Mouse (Mus musculus): Measurements from ENCODE around the gene Myadm. TPM values are rescaled to one million over a fixed set of nuclear protein-coding genes. Genes with fewer than 3 reads are reported as not detected.

Gene Myadm
- total and polyA plus RNA-seq, 3 experiments: 0.62 to 7.4 TPM; not detected in 1

GRCm38 (mm10) chr7:3262789-3263188 is 26.1 kb upstream of the Myadm start:
- peak; percentile 70 for DNase-seq (ENCODE audit: low read depth, low spot score)
- H3K27ac ChIP-seq (ENCODE audit: control insufficient read depth, low read depth, low read length): no peak overlapping the region
- H3K36me3 ChIP-seq (ENCODE audit: control insufficient read depth in 1 of 2, insufficient read depth in 2 of 2, low read length in 2 of 2): no peaks in the 10 kb centered on the region
- H3K4me3 ChIP-seq (ENCODE audit: control insufficient read depth in 1 of 2, insufficient read depth in 1 of 2, low read depth in 2 of 2, low read length in 2 of 2): no peak overlapping the region
- H3K4me1 ChIP-seq (ENCODE audit: control insufficient read depth in 1 of 2, insufficient read depth in 2 of 2, low read length in 2 of 2): no peaks in the 10 kb centered on the region; a peak in 1 of 4 replicates
- no peaks in the 10 kb centered on the region for H3K9me3 ChIP-seq (replicated peaks; ENCODE audit: insufficient read depth, low read length)
- no peak overlapping the region for H3K9ac ChIP-seq (ENCODE audit: control insufficient read depth, low read depth, low read length, poor library complexity, severe bottlenecking)
- no peaks in the 10 kb centered on the region; a peak in 2 of 4 replicates for H3K27me3 ChIP-seq (ENCODE audit: control insufficient read depth in 1 of 2, insufficient read depth in 2 of 2, low read length in 2 of 2)
- no peak for TF ChIP-seq EP300 (IDR thresholded peaks at IDR 0.05; ENCODE audit: low read depth in 1 of 2, low read length in 2 of 2)
- peak; percentile 40 for TF ChIP-seq RAD21 (IDR thresholded peaks at IDR 0.05; ENCODE audit: low read depth, low read length)
- TF ChIP-seq MYC (IDR thresholded peaks at IDR 0.05; ENCODE audit: low read depth, low read length): 0 out of 2 replicates have a peak, but pooled peaks have one; percentile 50
- TF ChIP-seq SMC3 (IDR thresholded peaks at IDR 0.05; ENCODE audit: low read depth, low read length): peak; percentile 49
- TF ChIP-seq ZC3H11A (IDR thresholded peaks at IDR 0.05; ENCODE audit: low read depth, low read length): 0 out of 2 replicates have a peak, but pooled peaks have one; percentile 13
- peak; percentile 12; the same call in 1 of the 2 replicates for TF ChIP-seq ZNF384 (IDR thresholded peaks at IDR 0.05; ENCODE audit: low read depth, low read length)
- peak; percentile 68 to 80 (median 77) for TF ChIP-seq CTCF (IDR thresholded peaks at IDR 0.05 in 2 of 3, conservative IDR thresholded peaks at IDR 0.05 in 1 of 3; ENCODE audit: control insufficient read depth in 1 of 3, insufficient read depth in 1 of 3, low read depth in 2 of 3, low read length in 3 of 3, poor library complexity in 1 of 3, severe bottlenecking in 1 of 3)
- no peak for TF ChIP-seq JUND (IDR thresholded peaks at IDR 0.05; ENCODE audit: low read depth, low read length)
- no peaks in the 10 kb centered on the region for H3K79me2 ChIP-seq (ENCODE audit: control insufficient read depth, insufficient read depth, low read length, poor library complexity)

- DNase-seq (ENCODE audit: low read depth, low spot score): no peak
- H3K9ac ChIP-seq (ENCODE audit: control insufficient read depth, low read depth, low read length, poor library complexity, severe bottlenecking): no peak overlapping the region
- peaks cover 0 to 2% of the 10 kb centered on the region in 2 experiments; a peak in 1 of 4 replicates for H3K4me1 ChIP-seq (ENCODE audit: control insufficient read depth in 1 of 2, insufficient read depth in 2 of 2, low read length in 2 of 2)
Measured at GRCm38 (mm10) chr7:3264390-3265022, 24.4 kb upstream of the Myadm start.

GRCm38 (mm10) chr7:3265311-3265710 is 23.6 kb upstream of the Myadm start:
- Histone ChIP-seq H3K9me3 (replicated peaks; ENCODE audit: insufficient read depth, low read length) (no peaks in the 10 kb centered on the region), H3K27me3 (ENCODE audit: control insufficient read depth in 1 of 2, insufficient read depth in 2 of 2, low read length in 2 of 2) (no peaks in the 10 kb centered on the region; a peak in 2 of 4 replicates), H3K79me2 (ENCODE audit: control insufficient read depth, insufficient read depth, low read length, poor library complexity) (no peaks in the 10 kb centered on the region), H3K4me1 (ENCODE audit: control insufficient read depth in 1 of 2, insufficient read depth in 2 of 2, low read length in 2 of 2) (peaks cover 0 to 2% of the 10 kb centered on the region in 2 experiments; a peak in 1 of 4 replicates), H3K4me3 (ENCODE audit: control insufficient read depth in 1 of 2, insufficient read depth in 1 of 2, low read depth in 2 of 2, low read length in 2 of 2) (no peak overlapping the region), H3K27ac (ENCODE audit: control insufficient read depth, low read depth, low read length) (no peak overlapping the region), H3K9ac (ENCODE audit: control insufficient read depth, low read depth, low read length, poor library complexity, severe bottlenecking) (no peak overlapping the region), H3K36me3 (ENCODE audit: control insufficient read depth in 1 of 2, insufficient read depth in 2 of 2, low read length in 2 of 2) (no peaks in the 10 kb centered on the region)
- DNase-seq (ENCODE audit: low read depth, low spot score): no peak
- no peak for TF ChIP-seq KAT2A (conservative IDR thresholded peaks at IDR 0.05; ENCODE audit: low read depth, low read length)
- TF ChIP-seq BHLHE40 (IDR thresholded peaks at IDR 0.05; ENCODE audit: borderline replicate concordance, low read depth, low read length): no peak
- no peak for TF ChIP-seq CHD1 (IDR thresholded peaks at IDR 0.05; ENCODE audit: low read depth, low read length)
- TF ChIP-seq MAFK (IDR thresholded peaks at IDR 0.05; ENCODE audit: borderline replicate concordance, low read depth, low read length): no peak
- TF ChIP-seq MEF2A (IDR thresholded peaks at IDR 0.05; ENCODE audit: extremely low read depth, insufficient replicate concordance, low read depth, low read length, poor library complexity, severe bottlenecking): no peak
- TF ChIP-seq TAL1 (IDR thresholded peaks at IDR 0.05; ENCODE audit: low read length): no peak
- TF ChIP-seq EP300 (IDR thresholded peaks at IDR 0.05; ENCODE audit: low read depth in 1 of 2, low read length in 2 of 2): no peak

More at GRCm38 (mm10) chr7:3264390-3265022, 24.4 kb upstream of the Myadm start:
- TF ChIP-seq MYB (IDR thresholded peaks at IDR 0.05; ENCODE audit: low read depth, low read length) (no peak), CHD1 (IDR thresholded peaks at IDR 0.05; ENCODE audit: low read depth, low read length) (no peak), KAT2A (conservative IDR thresholded peaks at IDR 0.05; ENCODE audit: low read depth, low read length) (no peak), ZMIZ1 (IDR thresholded peaks at IDR 0.05; ENCODE audit: low read depth, low read length) (no peak), GABPA (IDR thresholded peaks at IDR 0.05; ENCODE audit: low read depth, low read length) (no peak), JUND (IDR thresholded peaks at IDR 0.05; ENCODE audit: low read depth, low read length) (no peak), ETS1 (IDR thresholded peaks at IDR 0.05; ENCODE audit: low read depth, low read length) (no peak), POLR2AphosphoS2 (IDR thresholded peaks at IDR 0.05; ENCODE audit: low read length) (no peak), MAX (IDR thresholded peaks at IDR 0.05; ENCODE audit: low read length) (no peak), USF1 (IDR thresholded peaks at IDR 0.05; ENCODE audit: low read depth, low read length) (no peak), USF2 (IDR thresholded peaks at IDR 0.05; ENCODE audit: borderline replicate concordance in 1 of 2, insufficient read depth in 1 of 2, low read depth in 1 of 2, low read length in 2 of 2) (no peak), HCFC1 (IDR thresholded peaks at IDR 0.05; ENCODE audit: low read depth, low read length) (no peak), MYC (IDR thresholded peaks at IDR 0.05; ENCODE audit: low read depth, low read length) (no peak), TCF12 (IDR thresholded peaks at IDR 0.05; ENCODE audit: low read depth, low read length) (no peak), E2F4 (IDR thresholded peaks at IDR 0.05; ENCODE audit: borderline replicate concordance, low read depth, low read length) (no peak)
- Histone ChIP-seq H3K9me3 (replicated peaks; ENCODE audit: insufficient read depth, low read length) (no peaks in the 10 kb centered on the region), H3K4me3 (ENCODE audit: control insufficient read depth in 1 of 2, insufficient read depth in 1 of 2, low read depth in 2 of 2, low read length in 2 of 2) (no peak overlapping the region), H3K79me2 (ENCODE audit: control insufficient read depth, insufficient read depth, low read length, poor library complexity) (no peaks in the 10 kb centered on the region), H3K27me3 (ENCODE audit: control insufficient read depth in 1 of 2, insufficient read depth in 2 of 2, low read length in 2 of 2) (no peaks in the 10 kb centered on the region; a peak in 2 of 4 replicates), H3K27ac (ENCODE audit: control insufficient read depth, low read depth, low read length) (no peak overlapping the region), H3K36me3 (ENCODE audit: control insufficient read depth in 1 of 2, insufficient read depth in 2 of 2, low read length in 2 of 2) (no peaks in the 10 kb centered on the region)
